Mouse (Mus musculus) ES-Bruce4 (cell line): ENCODE results near the gene Rpsa.

Experiments
- CTCF ChIP-seq: IDR thresholded peaks from one replicate; pipeline ENCODE4 v1.8.1; 2011; ENCODE audit warnings: low read depth, low read length
- POLR2A ChIP-seq: IDR thresholded peaks from one replicate; pipeline ENCODE4 v1.8.1; 2011; ENCODE audit warnings: low read length; ENCODE audit not compliant: insufficient read depth

- no peak for TF ChIP-seq CTCF
- TF ChIP-seq POLR2A, result no peak
Measured at GRCm38 (mm10) chr9:120101165-120101564, 26.3 kb upstream of the Rpsa start.
